ENCODE assay signal across 28 mouse cellular contexts in genomic region chr11:114903224-114903623, GRCm38 (mm10). TPM values are rescaled to one million over a fixed set of nuclear protein-coding genes. Genes with fewer than 3 reads are reported as not detected.
A peak's percentile ranks its signal among the peaks of the same experiment; 100 is the strongest.
DNase-seq lines count a peak whose midpoint lies in the region; ATAC-seq and TF ChIP-seq lines count a peak whose summit lies in the region.
"Had no signal": no experiment of that assay in that cellular context is flagged by ENCODE, and none has a peak within 500 bp of the region (broad histone marks: within the 10 kb centered on the region; RNA-seq: fewer than 3 reads in every experiment).

No protein-coding gene starts in this region.

- DNase-seq in heart, postnatal 25 days (ENCODE audit: low spot score) = no peak
- no peak for DNase-seq in adrenal gland, adult 2 months
- no peak for DNase-seq in adrenal gland, adult 8-10 months
- DNase-seq in thymus, postnatal 25 days = no peak
- DNase-seq: adrenal gland, postnatal 10 days; adrenal gland, postnatal 36 days; cerebellum, adult 18-20 months; cerebellum, adult 9-10 months; cerebellum, postnatal 14 days; forebrain, postnatal 0 days; gastrocnemius, adult 2 months; gastrocnemius, postnatal 14 days; heart, postnatal 10 days had no signal

- H3K79me2 ChIP-seq in myocyte (ENCODE audit: control insufficient read depth, insufficient read depth) = no peaks in the 10 kb centered on the region

- no peak for TF ChIP-seq POLR2A in myocyte (IDR thresholded peaks at IDR 0.05; ENCODE audit: insufficient read length, low read depth)

- no peaks in the 10 kb centered on the region for H3K4me1 ChIP-seq in heart, embryonic 12.5 days (replicated peaks)
- peaks cover 87% of the 10 kb centered on the region for H3K4me1 ChIP-seq in megakaryocyte, embryonic 14.5 days
- H3K4me1 ChIP-seq: embryonic facial prominence, embryonic 12.5 days; embryonic facial prominence, embryonic 15.5 days; heart, embryonic 15.5 days; hindbrain, embryonic 12.5 days; hindbrain, embryonic 15.5 days had no signal

- H3K36me3 ChIP-seq in heart, embryonic 12.5 days = no peaks in the 10 kb centered on the region
- peaks cover 76% of the 10 kb centered on the region for H3K36me3 ChIP-seq in megakaryocyte, embryonic 14.5 days (replicated peaks; ENCODE audit: low read length)
- H3K36me3 ChIP-seq in myocyte (ENCODE audit: control insufficient read depth, insufficient read depth) = no peaks in the 10 kb centered on the region
- H3K36me3 ChIP-seq: embryonic facial prominence, embryonic 12.5 days; embryonic facial prominence, embryonic 15.5 days; heart, embryonic 15.5 days; hindbrain, embryonic 12.5 days; hindbrain, embryonic 15.5 days had no signal

- no peak overlapping the region for H3K9ac ChIP-seq in heart, embryonic 12.5 days
- H3K9ac ChIP-seq: embryonic facial prominence, embryonic 12.5 days; embryonic facial prominence, embryonic 15.5 days; forebrain, postnatal 0 days; heart, embryonic 15.5 days; hindbrain, embryonic 12.5 days; hindbrain, embryonic 15.5 days had no signal

- no peak overlapping the region for H3ac ChIP-seq in myocyte (ENCODE audit: control insufficient read depth, insufficient read length)

- H3K27ac ChIP-seq in heart, embryonic 12.5 days (ENCODE audit: poor library complexity, severe bottlenecking) = no peak overlapping the region
- H3K27ac ChIP-seq: embryonic facial prominence, embryonic 12.5 days; embryonic facial prominence, embryonic 15.5 days; gastrocnemius, adult 2 months; heart, embryonic 15.5 days; hindbrain, embryonic 12.5 days; hindbrain, embryonic 15.5 days had no signal

- intact Hi-C loops in heart, postnatal 25 days (cut with DNase I) = no loop called here

- ATAC-seq in heart, embryonic 12.5 days (ENCODE audit: insufficient number of reproducible peaks, low FRiP score) = 0 out of 2 replicates have a peak, but pooled peaks have one; percentile 15
- ATAC-seq in granulocyte monocyte progenitor cell, adult 5-6 weeks (replicated peaks; ENCODE audit: poor library complexity, severe bottlenecking) = peak; percentile 28
- ATAC-seq: CD4-positive, CD25-positive, alpha-beta regulatory T cell, adult 4 months; forebrain, embryonic 14.5 days; forebrain, postnatal 0 days; intestine, postnatal 0 days had no signal

- 84% methylated on average over 4 of the region's 4 CpGs for WGBS in heart, embryonic 12.5 days

- H3K4me2 ChIP-seq in heart, embryonic 12.5 days = no peak overlapping the region
- peak overlapping the region; percentile 44 for H3K4me2 ChIP-seq in myocyte (ENCODE audit: low read depth)
- H3K4me2 ChIP-seq: embryonic facial prominence, embryonic 12.5 days; embryonic facial prominence, embryonic 15.5 days; heart, embryonic 11.5 days; heart, embryonic 15.5 days; hindbrain, embryonic 12.5 days; hindbrain, embryonic 15.5 days had no signal

- H3K27me3 ChIP-seq in heart, embryonic 12.5 days (replicated peaks) = no peaks in the 10 kb centered on the region
- H3K27me3 ChIP-seq in megakaryocyte, embryonic 14.5 days (replicated peaks) = no peaks in the 10 kb centered on the region
- H3K27me3 ChIP-seq in myocyte (ENCODE audit: control insufficient read depth, insufficient read depth, insufficient read length) = no peaks in the 10 kb centered on the region
- H3K27me3 ChIP-seq: embryonic facial prominence, embryonic 12.5 days; embryonic facial prominence, embryonic 15.5 days; heart, embryonic 15.5 days; hindbrain, embryonic 15.5 days had no signal

- no peaks in the 10 kb centered on the region for H3K9me3 ChIP-seq in heart, embryonic 12.5 days (replicated peaks)
- H3K9me3 ChIP-seq in megakaryocyte, embryonic 14.5 days = no peaks in the 10 kb centered on the region
- H3K9me3 ChIP-seq: embryonic facial prominence, embryonic 12.5 days; embryonic facial prominence, embryonic 15.5 days; heart, embryonic 15.5 days; hindbrain, embryonic 12.5 days; hindbrain, embryonic 15.5 days had no signal

- H3K4me3 ChIP-seq in heart, embryonic 12.5 days = no peak overlapping the region
- H3K4me3 ChIP-seq in megakaryocyte, embryonic 14.5 days (replicated peaks) = peak overlapping the region; percentile 5
- no peak overlapping the region for H3K4me3 ChIP-seq in myocyte
- H3K4me3 ChIP-seq: embryonic facial prominence, embryonic 12.5 days; embryonic facial prominence, embryonic 15.5 days; gastrocnemius, adult 2 months; heart, embryonic 15.5 days; hindbrain, embryonic 12.5 days; hindbrain, embryonic 15.5 days had no signal

TF ChIP-seq in myocyte, 11 proteins besides CTCF, POLR2A, EP300 and RAD21:
- TF ChIP-seq POLR2AphosphoS2 (IDR thresholded peaks at IDR 0.05; ENCODE audit: insufficient read length, low read depth) = no peak
- no peak for TF ChIP-seq REST (IDR thresholded peaks at IDR 0.05; ENCODE audit: insufficient read depth, insufficient read length)
- TF ChIP-seq SRF (IDR thresholded peaks at IDR 0.05; ENCODE audit: control insufficient read depth, insufficient read length, low read depth) = no peak

RNA-seq across cellular contexts. Expression of gene Cd300a, which starts 13.4 kb away (rescaled TPM):
- polyA plus RNA-seq in heart, embryonic 12.5 days (2016; fragmentation: Nextera tagmentation; extraction: Ambion mirVana) = 0.40 and 0.41 TPM in 2 replicates
- under 1 TPM; 0.81 to 0.99 TPM for total RNA-seq in heart, postnatal 25 days (2021)
- 11.4 and 12.6 TPM in 2 replicates for total RNA-seq in granulocyte monocyte progenitor cell, adult 5-6 weeks (2014; fragmentation: Nextera tagmentation)
- 14.3 and 20.8 TPM in 2 replicates for total RNA-seq in granulocyte monocyte progenitor cell, adult 5-6 weeks (2017)
- 3.4 and 3.6 TPM in 2 replicates for polyA plus RNA-seq in megakaryocyte, embryonic 14.5 days (2012; ENCODE audit: insufficient read depth, low replicate concordance)
- 0.40 TPM for polyA plus RNA-seq in myocyte (2012; fragmentation: generic; extraction: Trizol)
- total RNA-seq in adrenal gland, adult 2 months (2021) = 1 to 10 TPM; 1.5 TPM
- polyA plus RNA-seq in adrenal gland, adult 2 months (2012; rRNA removed) = 0.80 and 0.81 TPM in 2 replicates
- total RNA-seq in adrenal gland, adult 8-10 months (2022) = 1 to 10 TPM; 1.1 to 3.9 (median 3.3) TPM
- total RNA-seq: MEL had no signal

RNA-seq across cellular contexts. Expression of gene Cd300lb, which starts 31.0 kb away (rescaled TPM):
- 0.89 and 0.98 TPM in 2 replicates for polyA plus RNA-seq in heart, embryonic 12.5 days (2016; fragmentation: Nextera tagmentation; extraction: Ambion mirVana)
- total RNA-seq in heart, postnatal 25 days (2021) = 1 to 10 TPM; 1.0 to 1.2 TPM
- 24.4 and 25.9 TPM in 2 replicates for total RNA-seq in granulocyte monocyte progenitor cell, adult 5-6 weeks (2014; fragmentation: Nextera tagmentation)
- total RNA-seq in granulocyte monocyte progenitor cell, adult 5-6 weeks (2017) = 17.4 and 17.7 TPM in 2 replicates
- 1.3 TPM in 1 of 2 replicates, not detected in the other for polyA plus RNA-seq in megakaryocyte, embryonic 14.5 days (2012; ENCODE audit: insufficient read depth, low replicate concordance)
- polyA plus RNA-seq in myocyte (2012; fragmentation: generic; extraction: Trizol) = 0.11 TPM
- 1 to 10 TPM in 1 of 2 experiments, under 1 TPM in 1; 0.86 to 1.1 TPM for total RNA-seq in adrenal gland, adult 2 months (2021)
- 0.42 and 0.46 TPM in 2 replicates for polyA plus RNA-seq in adrenal gland, adult 2 months (2012; rRNA removed)
- 1 to 10 TPM; 1.3 to 3.1 (median 1.7) TPM for total RNA-seq in adrenal gland, adult 8-10 months (2022)
- total RNA-seq: forebrain, postnatal 0 days; MEL had no signal
- polyA plus RNA-seq: forebrain, embryonic 14.5 days; forebrain, postnatal 0 days; hindbrain, embryonic 12.5 days had no signal

RNA-seq across cellular contexts. Expression of gene Gprc5c, which starts 52.3 kb away (rescaled TPM):
- 26.6 and 26.7 TPM in 2 replicates for polyA plus RNA-seq in heart, embryonic 12.5 days (2016; fragmentation: Nextera tagmentation; extraction: Ambion mirVana)
- total RNA-seq in heart, postnatal 25 days (2021) = 1 to 10 TPM; 6.4 to 9.7 TPM
- total RNA-seq in granulocyte monocyte progenitor cell, adult 5-6 weeks (2014; fragmentation: Nextera tagmentation) = not detected in 2 replicates
- not detected in 2 replicates for total RNA-seq in granulocyte monocyte progenitor cell, adult 5-6 weeks (2017)
- polyA plus RNA-seq in megakaryocyte, embryonic 14.5 days (2012; ENCODE audit: insufficient read depth, low replicate concordance) = 3.2 and 4.8 TPM in 2 replicates
- 172 TPM for polyA plus RNA-seq in myocyte (2012; fragmentation: generic; extraction: Trizol)
- 1 to 10 TPM; 4.0 to 7.1 TPM for total RNA-seq in adrenal gland, adult 2 months (2021)
- polyA plus RNA-seq in adrenal gland, adult 2 months (2012; rRNA removed) = 5.2 and 7.6 TPM in 2 replicates
- total RNA-seq in adrenal gland, adult 8-10 months (2022) = 1 to 10 TPM; 4.3 to 7.7 (median 4.6) TPM
- total RNA-seq: hematopoietic stem cell, adult 5-6 weeks; MEL had no signal
- polyA plus RNA-seq: CD4-positive, CD25-positive, alpha-beta regulatory T cell, adult 4 months had no signal

Comparison
In these comparisons a context has a peak if more than half of its experiments do, and no peak if none do; other contexts are left out.
1. RNA of gene Cd300lb, which starts 31.0 kb away (total RNA-seq): 17.4 to 25.9 TPM in granulocyte monocyte progenitor cell, adult 5-6 weeks; 1.3 to 3.1 TPM in adrenal gland, adult 8-10 months, 1.0 to 1.2 TPM in heart, postnatal 25 days and 0.86 to 1.1 TPM in adrenal gland, adult 2 months; every median in the first group is over 4 times any median in the second.
2. RNA of gene Gprc5c, which starts 52.3 kb away (total RNA-seq): 6.4 to 9.7 TPM in heart, postnatal 25 days, 4.0 to 7.1 TPM in adrenal gland, adult 2 months and 4.3 to 7.7 TPM in adrenal gland, adult 8-10 months; not detected in granulocyte monocyte progenitor cell, adult 5-6 weeks; every median in the first group is over 4 times any median in the second.